Mouse (Mus musculus) bone marrow macrophage, adult 2 months (primary cell): ENCODE results near the gene Olfr535. TPM values are rescaled to one million over a fixed set of nuclear protein-coding genes. Genes with fewer than 3 reads are reported as not detected.
"Not testable (repeated sequence)": the region's sequence is repeated elsewhere in the genome, so short reads cannot be mapped to it uniquely, and the experiment has no call there.

Experiments used
- H3K27ac ChIP-seq: 2 replicates; pipeline ENCODE4 v1.5.1; 2012; ENCODE audit warnings: low read depth, low read length; ENCODE audit not compliant: insufficient read depth
- H3K4me1 ChIP-seq: 2 replicates; pipeline ENCODE4 v1.6.1; 2012; ENCODE audit warnings: low read length; ENCODE audit not compliant: control insufficient read depth, insufficient read depth
- H3K4me3 ChIP-seq: 2 replicates; pipeline ENCODE4 v1.5.1; 2012; ENCODE audit warnings: mild to moderate bottlenecking, low read length, moderate library complexity; ENCODE audit not compliant: insufficient read depth
- CTCF ChIP-seq: IDR thresholded peaks from 2 replicates; pipeline ENCODE4 v1.5.1; 2012; ENCODE audit warnings: low read depth, mild to moderate bottlenecking, low read length, moderate library complexity
- POLR2A ChIP-seq: IDR thresholded peaks from 2 replicates; pipeline ENCODE4 v1.6.1; 2012; ENCODE audit warnings: mild to moderate bottlenecking, low read depth, low read length, borderline replicate concordance
- polyA plus RNA-seq: library from polyadenylated mRNA; stranded (reverse); fragments of >200 nt; gene quantifications from 2 replicates; pipeline ENCODE4 v1.2.4, GENCODE M21; 2012; ENCODE audit not compliant: missing spikeins, insufficient read depth, insufficient read length

Olfr535 gene
- not detected in 2 replicates for polyA plus RNA-seq

DNA sequence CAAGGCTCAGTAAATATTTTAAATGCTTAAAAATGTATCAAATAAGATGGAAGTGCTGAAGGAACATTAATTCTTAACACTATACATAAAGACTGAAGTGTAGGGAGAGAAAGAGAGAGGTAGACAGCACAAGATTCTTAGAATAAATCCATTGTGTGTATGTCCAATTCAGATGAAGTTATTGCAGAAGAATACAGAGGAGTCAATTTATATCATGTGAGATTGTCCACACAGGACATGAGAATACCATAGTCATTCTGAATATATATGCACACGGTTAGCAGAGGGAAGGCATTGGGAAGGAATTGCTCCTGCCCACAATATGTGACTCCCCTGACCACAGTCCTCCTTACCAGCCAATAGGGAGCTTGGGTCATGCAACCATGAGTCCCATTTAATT is at the start of gene Olfr535:
TSS of gene Olfr535 (plus strand) at position 301 of the 400 bp plus-strand sequence.
- TF ChIP-seq CTCF (no peak), POLR2A (no peak)
- H3K4me3 ChIP-seq: no peak within 1 kb of the TSS
- H3K27ac ChIP-seq: no peak within 1 kb of the TSS
- no peaks in the 10 kb centered on the region for H3K4me1 ChIP-seq

DNA sequence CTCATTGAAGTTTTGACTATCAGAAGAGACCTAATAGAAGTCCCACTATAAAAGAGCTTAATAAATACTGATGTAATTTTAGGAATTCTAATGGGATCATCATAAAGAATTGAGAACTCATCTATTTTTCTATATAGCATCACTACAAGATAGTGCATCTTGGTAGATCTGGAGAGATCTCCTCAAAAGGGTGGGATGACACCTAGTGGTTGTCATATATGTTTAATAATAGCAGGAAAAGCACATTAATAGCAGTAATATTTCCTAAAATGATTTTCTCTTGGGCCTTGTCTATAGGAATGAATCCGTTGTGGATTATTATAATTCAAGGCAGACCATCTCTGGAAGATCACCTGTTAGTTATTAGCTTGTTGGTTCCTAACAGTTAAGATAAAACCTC is 40.9 kb upstream of the Olfr535 start:
- no peaks in the 10 kb centered on the region for H3K4me1 ChIP-seq
- H3K27ac ChIP-seq: no peak overlapping the region
- TF ChIP-seq CTCF (no peak), POLR2A (no peak)
- no peak overlapping the region for H3K4me3 ChIP-seq

DNA sequence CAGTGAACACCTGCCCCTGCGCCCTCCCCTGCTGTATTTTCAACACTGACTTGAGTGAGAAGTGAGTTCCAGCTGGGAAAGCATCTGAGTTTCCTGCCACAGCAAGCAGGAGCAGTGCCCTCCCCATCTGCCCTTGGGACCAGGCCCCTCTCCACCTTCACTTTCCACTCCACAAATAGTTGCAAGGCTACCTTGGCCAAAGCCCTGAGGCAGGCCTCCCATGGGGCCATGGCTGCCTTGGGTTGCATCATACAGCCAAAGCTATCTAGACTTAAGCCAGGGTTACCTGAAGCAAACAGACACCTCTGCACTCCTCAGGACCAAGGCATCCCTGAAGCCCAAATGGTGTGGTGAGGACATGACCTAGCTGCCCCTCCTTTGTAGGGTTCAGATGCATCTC is 20.9 kb upstream of the Olfr535 start, which contains the start of gene Olfr533:
TSS of gene Olfr533 (plus strand) at position 301 of the 400 bp plus-strand sequence.
- not testable (repeated sequence) for H3K27ac ChIP-seq, H3K4me1 ChIP-seq, H3K4me3 ChIP-seq

DNA sequence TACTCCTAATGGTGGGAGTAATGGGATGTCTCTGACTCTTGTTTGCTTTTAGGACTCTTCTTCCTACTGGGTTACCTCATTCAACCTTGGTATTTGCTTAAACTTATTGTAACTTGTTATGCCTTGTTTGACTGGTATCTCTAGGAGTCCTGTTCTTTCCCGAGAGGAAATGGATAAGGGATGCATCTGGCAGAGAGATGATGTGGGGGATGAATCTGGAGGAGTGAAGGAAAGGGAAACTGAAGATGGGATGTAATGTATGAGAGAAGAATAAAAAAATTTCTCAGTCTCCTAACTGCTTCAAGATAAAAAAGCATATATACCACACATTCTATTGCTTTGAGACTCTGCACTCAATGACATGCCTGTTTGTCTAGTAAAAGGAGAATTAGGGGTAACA is 6.1 kb upstream of the Olfr535 start:
- Histone ChIP-seq H3K27ac (no peak overlapping the region), H3K4me1 (no peaks in the 10 kb centered on the region), H3K4me3 (no peak overlapping the region)
- TF ChIP-seq CTCF (no peak), POLR2A (no peak)

DNA sequence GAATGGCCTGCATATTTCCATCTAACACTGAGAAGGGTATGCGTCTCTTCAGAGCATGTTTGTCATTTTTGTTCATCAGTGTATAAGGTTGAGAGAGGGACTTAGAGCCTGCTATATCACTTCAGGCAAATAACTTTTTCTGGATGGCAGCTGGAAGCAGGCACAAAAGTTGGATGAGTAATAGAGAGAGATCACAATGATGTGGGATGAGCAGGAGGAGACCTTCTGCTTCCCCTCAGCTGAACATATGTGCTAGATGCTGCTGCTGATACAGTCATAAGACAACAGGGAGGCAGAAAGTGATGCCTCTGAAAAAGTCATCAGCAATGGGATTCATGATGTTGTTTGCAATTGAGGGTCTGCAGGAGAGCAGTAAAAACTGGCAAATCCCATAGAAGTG is 5.3 kb upstream of the Olfr535 start:
- Histone ChIP-seq H3K4me3 (no peak overlapping the region), H3K4me1 (no peaks in the 10 kb centered on the region), H3K27ac (no peak overlapping the region)
- no peak for TF ChIP-seq CTCF
- no peak for TF ChIP-seq POLR2A

DNA sequence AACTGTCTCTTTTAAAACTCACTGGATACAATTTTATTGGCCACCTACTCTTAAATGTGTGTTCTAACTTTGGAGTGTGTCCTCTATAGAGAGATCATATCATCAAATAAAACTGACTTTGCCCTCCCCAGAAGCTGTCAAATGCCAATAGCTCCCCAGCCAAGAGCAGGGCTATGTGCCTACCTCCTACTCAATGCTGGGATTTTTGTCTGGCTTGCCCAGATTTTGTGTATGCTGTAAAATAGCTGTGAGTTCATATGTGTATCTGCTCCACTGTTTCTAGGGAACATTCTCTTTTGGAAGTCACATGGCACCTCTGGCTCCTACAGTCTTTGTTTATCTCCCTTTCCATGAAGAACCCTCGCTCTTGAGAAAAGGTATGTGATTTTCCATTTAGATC is 5.0 kb downstream of the Olfr535 start:
- no peak overlapping the region for H3K4me3 ChIP-seq
- H3K4me1 ChIP-seq: no peaks in the 10 kb centered on the region
- TF ChIP-seq POLR2A (no peak), CTCF (no peak)
- H3K27ac ChIP-seq: no peak overlapping the region

DNA sequence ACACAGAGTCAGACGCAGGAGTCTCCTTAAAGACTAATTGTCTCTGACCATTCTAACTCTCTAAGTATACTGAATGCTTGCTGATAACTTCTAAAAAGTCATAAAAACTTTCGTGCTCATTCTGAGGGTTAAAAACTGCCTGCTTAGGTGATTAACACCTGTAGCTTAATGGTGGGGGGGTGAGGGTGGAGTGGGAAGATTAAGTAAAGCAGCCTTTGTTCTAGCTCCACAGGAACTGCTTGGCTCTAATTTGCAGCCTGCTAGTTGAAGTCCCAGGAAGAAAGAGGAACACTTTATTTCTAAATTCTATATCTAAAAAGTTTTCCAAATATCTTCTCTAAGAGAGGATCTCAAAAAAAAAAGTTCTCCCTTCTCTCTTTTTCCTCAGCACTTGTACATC is 10.2 kb downstream of the Olfr535 start:
- H3K4me3 ChIP-seq: no peak overlapping the region
- no peak overlapping the region for H3K27ac ChIP-seq
- H3K4me1 ChIP-seq: no peaks in the 10 kb centered on the region
- TF ChIP-seq CTCF: no peak
- TF ChIP-seq POLR2A: no peak

DNA sequence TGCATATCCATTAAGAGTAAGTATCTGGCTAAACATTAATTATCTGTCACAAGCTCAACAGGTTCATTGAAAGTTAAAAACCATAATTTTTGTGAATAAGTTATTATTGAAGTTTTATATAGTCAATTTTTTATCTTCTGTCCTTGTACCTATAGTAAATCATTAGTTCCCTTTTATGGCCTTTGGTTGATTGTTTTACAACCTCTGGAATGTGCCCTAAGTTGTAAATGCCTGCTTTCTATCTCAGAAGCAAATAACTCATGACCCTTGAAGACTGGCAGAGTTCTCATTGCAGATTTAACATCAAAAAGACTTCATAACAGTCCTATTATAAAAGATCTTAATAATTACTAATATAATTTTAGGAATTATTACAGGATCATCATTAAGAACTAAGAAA is 10.7 kb downstream of the Olfr535 start:
- H3K27ac ChIP-seq: no peak overlapping the region
- no peak overlapping the region for H3K4me3 ChIP-seq
- no peaks in the 10 kb centered on the region for H3K4me1 ChIP-seq
- no peak for TF ChIP-seq POLR2A

DNA sequence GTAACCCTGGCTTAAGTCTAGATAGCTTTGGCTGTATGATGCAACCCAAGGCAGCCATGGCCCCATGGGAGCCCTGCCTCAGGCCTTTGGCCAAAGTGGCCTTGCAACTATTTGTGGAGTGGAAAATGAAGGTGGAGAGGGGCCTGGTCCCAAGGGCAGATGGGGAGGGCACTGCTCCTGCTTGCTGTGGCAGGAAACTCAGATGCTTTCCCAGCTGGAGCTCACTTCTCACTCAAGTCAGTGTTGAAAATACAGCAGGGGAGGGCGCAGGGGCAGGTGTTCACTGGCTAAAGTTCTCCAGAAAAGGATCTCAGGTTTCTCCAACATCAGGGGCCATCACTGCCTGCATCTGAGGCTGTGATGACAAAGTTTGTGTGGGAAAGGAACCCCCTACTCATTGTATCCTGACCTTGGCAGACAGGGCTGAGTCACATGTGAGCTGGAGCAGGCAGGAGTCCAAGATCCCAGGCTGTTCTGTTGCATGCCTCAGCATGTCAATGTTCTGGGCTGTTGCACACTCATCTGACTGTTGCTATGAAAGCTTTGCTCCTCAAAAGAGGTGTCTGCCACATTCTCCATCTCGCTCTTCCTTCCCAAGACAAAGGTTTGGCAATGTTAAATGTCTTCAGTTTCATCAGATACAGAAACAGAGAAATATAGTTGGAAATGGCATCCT is 23.5 kb downstream of the Olfr535 start, which contains the start of gene Olfr536:
TSS of gene Olfr536 (minus strand) at position 51 of the 676 bp plus-strand sequence.
- not testable (repeated sequence) for H3K4me3 ChIP-seq, H3K27ac ChIP-seq, H3K4me1 ChIP-seq

DNA sequence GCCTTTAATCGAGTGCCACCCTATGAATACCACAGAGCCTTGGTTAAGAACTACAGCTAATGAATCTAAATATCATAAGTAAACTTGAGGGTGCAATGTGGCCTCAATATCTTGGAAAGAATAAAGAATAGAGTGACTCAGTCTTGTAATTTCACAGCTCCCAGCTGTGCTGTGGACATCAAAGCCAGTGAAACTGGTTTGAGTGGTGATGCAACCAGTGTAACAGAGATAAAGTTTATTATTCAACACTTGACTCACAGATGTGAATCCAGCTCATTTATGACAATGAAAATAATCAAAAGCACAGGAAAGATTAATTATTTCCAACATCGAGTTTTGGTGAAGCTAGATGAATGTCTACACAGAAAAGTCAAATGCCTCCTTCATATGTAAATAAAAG is 55.7 kb downstream of the Olfr535 start:
- H3K27ac ChIP-seq: no peak overlapping the region
- no peaks in the 10 kb centered on the region for H3K4me1 ChIP-seq
- H3K4me3 ChIP-seq: no peak overlapping the region
- TF ChIP-seq POLR2A (no peak), CTCF (no peak)

Other genes starting within 250 kb of the Olfr535 start
- gene 5830411N06Rik, start 236.9 kb upstream of the Olfr535 start, polyA plus RNA-seq: not detected in 2 replicates
- not detected in 2 replicates for gene Olfr525, start 163.4 kb upstream of the Olfr535 start, polyA plus RNA-seq
- not detected in 2 replicates for gene Olfr527, start 150.2 kb upstream of the Olfr535 start, polyA plus RNA-seq
- gene Olfr60, start 122.5 kb upstream of the Olfr535 start, polyA plus RNA-seq: not detected in 2 replicates
- not detected in 2 replicates for gene Olfr530, start 107.9 kb upstream of the Olfr535 start, polyA plus RNA-seq
- gene Olfr531, start 81.3 kb upstream of the Olfr535 start, polyA plus RNA-seq: not detected in 2 replicates
- gene Olfr532, start 62.6 kb upstream of the Olfr535 start, polyA plus RNA-seq: not detected in 2 replicates
- not detected in 2 replicates for gene Olfr533, start 20.8 kb upstream of the Olfr535 start, polyA plus RNA-seq
- 0.15 TPM in 1 of 2 replicates, not detected in the other for gene Olfr536, start 23.2 kb downstream of the Olfr535 start, polyA plus RNA-seq
- gene Olfr538, start 83.7 kb downstream of the Olfr535 start, polyA plus RNA-seq: not detected in 2 replicates
- gene Olfr46, start 117.1 kb downstream of the Olfr535 start, polyA plus RNA-seq: not detected in 2 replicates
- gene Olfr61, start 144.8 kb downstream of the Olfr535 start, polyA plus RNA-seq: not detected in 2 replicates
- gene Olfr53, start 162.2 kb downstream of the Olfr535 start, polyA plus RNA-seq: not detected in 2 replicates
- 0.05 TPM in 1 of 2 replicates, not detected in the other for gene Olfr539, start 175.7 kb downstream of the Olfr535 start, polyA plus RNA-seq
- not detected in 2 replicates for gene Olfr45, start 197.7 kb downstream of the Olfr535 start, polyA plus RNA-seq
- not detected in 2 replicates for gene Olfr541, start 213.1 kb downstream of the Olfr535 start, polyA plus RNA-seq